Mouse (Mus musculus) CH12.LX (cell line): ENCODE measurements at regions not wholly inside any gene's neighbourhood (a gene's known extent, or its start where the extent isn't known, plus 50 kb on each side); places are given as distances from the start of the nearest gene placed in this dataset.

Source experiments
- DNase-seq: peaks from one replicate; pipeline ENCODE4 v3.0.0-alpha.2; 2013; ENCODE audit errors: extremely low read depth
- H3K27ac ChIP-seq: 2 replicates; pipeline ENCODE4 v1.5.1; 2012; ENCODE audit warnings: low read depth, mild to moderate bottlenecking, control low read depth, moderate library complexity; ENCODE audit not compliant: insufficient read depth
- H3K27me3 ChIP-seq: replicated peaks from 2 replicates; pipeline ENCODE3; 2012; ENCODE audit warnings: inconsistent platforms
- H3K36me3 ChIP-seq, 2 experiments: replicated peaks in 1 of 2; 2 replicates each; pipeline versions ENCODE3 to v1.6.1; 2012; ENCODE audit warnings: inconsistent platforms in 1 of 2, low read length in 1 of 2, mild to moderate bottlenecking in 1 of 2, mixed read lengths in 1 of 2, moderate library complexity in 1 of 2; ENCODE audit not compliant: control insufficient read depth in 1 of 2, insufficient read depth in 1 of 2
- H3K4me1 ChIP-seq, 2 experiments: 2 replicates each; pipeline ENCODE4 v1.6.1; 2012; ENCODE audit warnings: inconsistent platforms in 1 of 2, moderate library complexity in 1 of 2; ENCODE audit not compliant: insufficient read depth in 2 of 2, control insufficient read depth in 1 of 2
- H3K4me2 ChIP-seq: 2 replicates; pipeline ENCODE4 v1.6.1; 2012; ENCODE audit warnings: low read depth, mild to moderate bottlenecking, control low read depth; ENCODE audit not compliant: poor library complexity, insufficient read depth, severe bottlenecking
- H3K4me3 ChIP-seq, 3 experiments: fragments of 150-350 bp in 1 of 3; sonication (generic) in 1 of 3; replicated peaks in 1 of 3; 2 replicates each; pipeline versions ENCODE3 to v1.5.1; 2011 to 2012; ENCODE audit warnings: low read depth in 2 of 3, low read length in 2 of 3, mild to moderate bottlenecking in 2 of 3, moderate library complexity in 2 of 3, control low read depth in 1 of 3, improper control_type of control experiment in 1 of 3, inconsistent platforms in 1 of 3, mixed read lengths in 1 of 3; ENCODE audit not compliant: poor library complexity in 1 of 3
- H3K79me2 ChIP-seq: replicated peaks from 2 replicates; pipeline ENCODE4 v1.6.1; 2012; ENCODE audit warnings: mild to moderate bottlenecking, moderate library complexity; ENCODE audit not compliant: control insufficient read depth, poor library complexity, insufficient read depth, severe bottlenecking; ENCODE audit errors: extremely low read depth
- H3K9ac ChIP-seq: 2 replicates; pipeline ENCODE4 v1.6.1; 2012; ENCODE audit warnings: low read depth, mild to moderate bottlenecking, control low read depth, moderate library complexity; ENCODE audit not compliant: insufficient read depth
- H3K9me3 ChIP-seq: replicated peaks from 2 replicates; pipeline ENCODE3; 2012; ENCODE audit warnings: low read length, inconsistent platforms, mixed read lengths
- BHLHE40 ChIP-seq: IDR thresholded peaks from 2 replicates; pipeline ENCODE4 v1.6.1; 2011; ENCODE audit warnings: mild to moderate bottlenecking, low read depth, low read length, improper control_type of control experiment
- CHD1 ChIP-seq: IDR thresholded peaks from 2 replicates; pipeline ENCODE4 v1.6.1; 2012; ENCODE audit warnings: low read depth, low read length, improper control_type of control experiment, inconsistent platforms
- CHD2 ChIP-seq: IDR thresholded peaks from 2 replicates; pipeline ENCODE4 v1.6.1; 2011; ENCODE audit warnings: low read length, improper control_type of control experiment
- CTCF ChIP-seq, 2 experiments: IDR thresholded peaks in 1 of 2; conservative IDR thresholded peaks in 1 of 2; 2 replicates each; pipeline ENCODE4 v1.5.1; 2011 to 2012; ENCODE audit warnings: low read depth in 2 of 2, low read length in 2 of 2, improper control_type of control experiment in 1 of 2, inconsistent platforms in 1 of 2, mild to moderate bottlenecking in 1 of 2, moderate library complexity in 1 of 2
- E2F4 ChIP-seq: IDR thresholded peaks from 2 replicates; pipeline ENCODE4 v1.6.1; 2011; ENCODE audit warnings: low read depth, low read length, improper control_type of control experiment; ENCODE audit not compliant: insufficient replicate concordance
- ELF1 ChIP-seq: IDR thresholded peaks from 2 replicates; pipeline ENCODE4 v1.6.1; 2014; ENCODE audit warnings: low read depth, mild to moderate bottlenecking, inconsistent platforms, low read length, improper control_type of control experiment
- EP300 ChIP-seq: IDR thresholded peaks from 2 replicates; pipeline ENCODE4 v1.6.1; 2011; ENCODE audit warnings: low read length, improper control_type of control experiment
- ETS1 ChIP-seq: conservative IDR thresholded peaks from 2 replicates; pipeline ENCODE4 v1.6.1; 2012; ENCODE audit warnings: low read depth, mild to moderate bottlenecking, inconsistent platforms, low read length, improper control_type of control experiment, moderate library complexity
- HCFC1 ChIP-seq: IDR thresholded peaks from 2 replicates; pipeline ENCODE4 v1.6.1; 2012; ENCODE audit warnings: low read depth, mild to moderate bottlenecking, inconsistent platforms, low read length, improper control_type of control experiment
- IRF4 ChIP-seq: IDR thresholded peaks from 2 replicates; pipeline ENCODE4 v1.6.1; 2014; ENCODE audit warnings: low read depth, mild to moderate bottlenecking, inconsistent platforms, low read length, improper control_type of control experiment
- KAT2A ChIP-seq: IDR thresholded peaks from 2 replicates; pipeline ENCODE4 v1.6.1; 2012; ENCODE audit warnings: low read length, improper control_type of control experiment, inconsistent platforms; ENCODE audit not compliant: insufficient replicate concordance
- MAX ChIP-seq: IDR thresholded peaks from 2 replicates; pipeline ENCODE4 v1.6.1; 2011; ENCODE audit warnings: low read length, improper control_type of control experiment
- MEF2A ChIP-seq: IDR thresholded peaks from 2 replicates; pipeline ENCODE4 v1.6.1; 2014; ENCODE audit warnings: low read depth, mild to moderate bottlenecking, inconsistent platforms, low read length, improper control_type of control experiment, borderline replicate concordance
- MYC ChIP-seq: IDR thresholded peaks from 2 replicates; pipeline ENCODE4 v1.6.1; 2011; ENCODE audit warnings: low read depth, mild to moderate bottlenecking, improper control_type of control experiment, low read length
- NRF1 ChIP-seq: IDR thresholded peaks from 2 replicates; pipeline ENCODE4 v1.6.1; 2014; ENCODE audit warnings: low read depth, mild to moderate bottlenecking, inconsistent platforms, low read length, improper control_type of control experiment, moderate library complexity
- PAX5 ChIP-seq: IDR thresholded peaks from 2 replicates; pipeline ENCODE4 v1.6.1; 2012; ENCODE audit warnings: low read length, inconsistent platforms, mixed read lengths
- POLR2A ChIP-seq: IDR thresholded peaks from 2 replicates; pipeline ENCODE4 v1.6.1; 2011; ENCODE audit warnings: low read depth, mild to moderate bottlenecking, improper control_type of control experiment, low read length
- POLR2AphosphoS2 ChIP-seq: IDR thresholded peaks from 2 replicates; pipeline ENCODE4 v1.6.1; 2011; ENCODE audit warnings: low read depth, low read length, improper control_type of control experiment
- RAD21 ChIP-seq: IDR thresholded peaks from 2 replicates; pipeline ENCODE4 v1.6.1; 2011; ENCODE audit warnings: low read depth, mild to moderate bottlenecking, low read length, improper control_type of control experiment, moderate library complexity
- SIN3A ChIP-seq: IDR thresholded peaks from 2 replicates; pipeline ENCODE4 v1.6.1; 2012; ENCODE audit warnings: low read length, improper control_type of control experiment, inconsistent platforms
- TCF12 ChIP-seq: IDR thresholded peaks from 2 replicates; pipeline ENCODE4 v1.6.1; 2014; ENCODE audit warnings: low read depth, mild to moderate bottlenecking, inconsistent platforms, low read length, improper control_type of control experiment
- USF2 ChIP-seq: conservative IDR thresholded peaks from 2 replicates; pipeline ENCODE4 v1.6.1; 2011; ENCODE audit warnings: low read depth, low read length, improper control_type of control experiment
- ZC3H11A ChIP-seq: IDR thresholded peaks from 2 replicates; pipeline ENCODE4 v1.6.1; 2012; ENCODE audit warnings: low read depth, mild to moderate bottlenecking, inconsistent platforms, low read length, improper control_type of control experiment
- ZKSCAN1 ChIP-seq: IDR thresholded peaks from 2 replicates; pipeline ENCODE4 v1.6.1; 2012; ENCODE audit warnings: low read depth, inconsistent platforms, low read length, improper control_type of control experiment, borderline replicate concordance
- ZNF384 ChIP-seq: IDR thresholded peaks from 2 replicates; pipeline ENCODE4 v1.6.1; 2012; ENCODE audit warnings: low read depth, low read length, improper control_type of control experiment, inconsistent platforms
- dilution Hi-C: fragments of 300-500 bp; cut with MboI; formaldehyde crosslinking; loops from 2 replicates; pipeline ENCODE4 v1.14.3; 2020; ENCODE audit warnings: low sequenced_read_pairs; ENCODE audit not compliant: extremely low pct_unique_long_range_greater_than_20kb, extremely low pct_ligation_motif_present
- in situ Hi-C: fragments of 300-500 bp; cut with MboI; formaldehyde crosslinking; loops from 3 replicates; pipeline ENCODE4 v1.14.3; 2019; ENCODE audit warnings: low sequenced_read_pairs, low pct_ligation_motif_present, low pct_unique_long_range_greater_than_20kb, mixed read lengths

DNA sequence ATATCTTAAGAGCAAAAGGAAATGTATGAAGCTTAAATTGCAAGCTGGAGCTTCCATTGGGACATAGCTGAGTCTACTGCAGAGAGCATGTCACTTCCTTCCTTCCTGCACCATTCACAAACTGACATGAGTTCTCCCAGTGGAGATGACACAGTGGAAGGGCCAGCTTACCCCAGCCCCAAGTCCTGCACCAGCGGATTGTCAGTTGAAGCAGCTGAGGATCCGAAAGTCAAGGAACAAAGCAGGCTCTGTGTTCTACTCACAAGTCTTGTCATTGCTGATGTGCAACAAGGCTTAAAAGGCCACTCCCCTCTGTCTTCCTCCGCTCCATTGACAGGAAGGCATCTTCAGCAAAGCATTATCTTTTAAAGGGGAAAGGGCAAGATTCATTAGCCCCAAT, 249.4 kb upstream of the Thbs1 start:
- H3K9me3 ChIP-seq, result no peaks in the 10 kb centered on the region
- H3K9ac ChIP-seq, result no peak overlapping the region
- no peaks in the 10 kb centered on the region for H3K4me1 ChIP-seq
- no peak overlapping the region for H3K4me2 ChIP-seq
- H3K36me3 ChIP-seq, result no peaks in the 10 kb centered on the region
- in situ Hi-C loops (no loop called here), dilution Hi-C loops (no loop called here)
- H3K79me2 ChIP-seq, result no peaks in the 10 kb centered on the region
- no peak overlapping the region for H3K27ac ChIP-seq
- H3K27me3 ChIP-seq, result no peaks in the 10 kb centered on the region
- TF ChIP-seq POLR2A (no peak), TCF12 (no peak), CTCF (conservative IDR thresholded peaks at IDR 0.05 in 1 of 2, IDR thresholded peaks at IDR 0.05 in 1 of 2; ENCODE audit: low read depth in 2 of 2, low read length in 2 of 2) (no peak), HCFC1 (no peak), BHLHE40 (no peak), ZC3H11A (no peak), E2F4 (no peak), KAT2A (no peak), PAX5 (no peak), POLR2AphosphoS2 (no peak)
- no peak for DNase-seq
- no peak overlapping the region for H3K4me3 ChIP-seq

DNA sequence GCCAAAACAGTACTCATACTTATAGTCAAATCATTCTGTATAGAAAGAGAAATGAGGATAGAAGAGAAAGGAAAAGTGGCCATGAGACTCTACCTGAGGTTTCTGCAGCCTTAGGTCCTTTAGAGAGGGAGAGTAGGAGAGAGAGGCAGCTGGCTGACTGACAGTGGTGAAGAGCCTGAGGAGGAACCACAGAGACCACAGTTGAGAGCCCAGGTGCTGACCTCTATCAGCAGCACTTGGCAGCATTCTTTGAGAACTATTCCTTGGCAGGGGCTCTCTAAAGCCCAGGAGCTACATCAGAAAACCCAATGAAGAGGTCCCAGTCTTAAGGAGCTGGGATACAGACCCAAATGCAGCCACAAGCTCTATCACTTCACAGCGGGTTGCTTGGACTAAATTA, 246.6 kb upstream of the Thbs1 start:
- dilution Hi-C loops (no loop called here), in situ Hi-C loops (no loop called here)
- no peaks in the 10 kb centered on the region for H3K36me3 ChIP-seq
- no peaks in the 10 kb centered on the region for H3K4me1 ChIP-seq
- H3K27ac ChIP-seq, result no peak overlapping the region
- H3K9me3 ChIP-seq, result no peaks in the 10 kb centered on the region
- no peak for DNase-seq
- TF ChIP-seq ZKSCAN1 (no peak), TCF12 (no peak), SIN3A (no peak), PAX5 (no peak), CHD2 (no peak)
- H3K79me2 ChIP-seq, result no peaks in the 10 kb centered on the region
- no peak overlapping the region for H3K9ac ChIP-seq
- H3K4me3 ChIP-seq, result no peak overlapping the region
- no peaks in the 10 kb centered on the region for H3K27me3 ChIP-seq
- H3K4me2 ChIP-seq, result no peak overlapping the region

- Histone ChIP-seq H3K9me3 (no peaks in the 10 kb centered on the region), H3K27me3 (no peaks in the 10 kb centered on the region), H3K36me3 (no peaks in the 10 kb centered on the region), H3K79me2 (no peaks in the 10 kb centered on the region), H3K4me3 (no peak overlapping the region), H3K27ac (no peak overlapping the region), H3K9ac (no peak overlapping the region), H3K4me2 (no peak overlapping the region), H3K4me1 (no peaks in the 10 kb centered on the region)
- in situ Hi-C loops, result no loop called here
- TF ChIP-seq EP300, result no peak
- TF ChIP-seq HCFC1, result no peak
- TF ChIP-seq IRF4, result no peak
- TF ChIP-seq MYC, result no peak
- no peak for TF ChIP-seq ETS1
- no peak for TF ChIP-seq NRF1
- TF ChIP-seq PAX5, result no peak
- TF ChIP-seq CHD1, result no peak
- TF ChIP-seq E2F4, result no peak
- TF ChIP-seq ELF1, result no peak
- TF ChIP-seq USF2, result no peak
- no peak for TF ChIP-seq ZKSCAN1
- TF ChIP-seq ZNF384, result no peak
- no peak for TF ChIP-seq MEF2A
- no peak for TF ChIP-seq MAX
- no peak for TF ChIP-seq RAD21
- no peak for DNase-seq
- dilution Hi-C loops, result no loop called here
Measured at GRCm38 (mm10) chr2:117866946-117867345, 244.7 kb upstream of the Thbs1 start.
